Mouse (Mus musculus) macrophage (primary cell): ENCODE data around the gene Chst11. TPM values are rescaled to one million over a fixed set of nuclear protein-coding genes. Genes with fewer than 3 reads are reported as not detected.

Source experiments
- H3K27ac ChIP-seq: fragments of 350-480 bp; formaldehyde crosslinking; 2 replicates; pipeline ENCODE4 v1.9.0; 2021
- H3K36me3 ChIP-seq: fragments of 350-480 bp; formaldehyde crosslinking; 2 replicates; pipeline ENCODE4 v1.9.0; 2021; ENCODE audit errors: inconsistent target
- H3K4me3 ChIP-seq: fragments of 350-480 bp; formaldehyde crosslinking; 2 replicates; pipeline ENCODE4 v1.9.0; 2021; ENCODE audit errors: inconsistent target
- H3K79me2 ChIP-seq: fragments of 350-480 bp; formaldehyde crosslinking; 2 replicates; pipeline ENCODE4 v1.9.0; 2021; ENCODE audit errors: inconsistent target
- WGBS: methylation state at CpG from one replicate; pipeline ENCODE4 v1.1.7; 2026; ENCODE audit warnings: inconsistent platforms; ENCODE audit not compliant: missing documents; 5-methylcytosine and 5-hydroxymethylcytosine counted together
- polyA plus RNA-seq: library from polyadenylated mRNA; stranded (reverse); fragments of 250-400 nt; gene quantifications from 3 replicates; pipeline ENCODE4 v1.2.4, GENCODE M21; 2018; ENCODE audit warnings: inconsistent platforms

Chst11 gene
- polyA plus RNA-seq, 1 experiment from 2014 or later, result 10.6 TPM

DNA sequence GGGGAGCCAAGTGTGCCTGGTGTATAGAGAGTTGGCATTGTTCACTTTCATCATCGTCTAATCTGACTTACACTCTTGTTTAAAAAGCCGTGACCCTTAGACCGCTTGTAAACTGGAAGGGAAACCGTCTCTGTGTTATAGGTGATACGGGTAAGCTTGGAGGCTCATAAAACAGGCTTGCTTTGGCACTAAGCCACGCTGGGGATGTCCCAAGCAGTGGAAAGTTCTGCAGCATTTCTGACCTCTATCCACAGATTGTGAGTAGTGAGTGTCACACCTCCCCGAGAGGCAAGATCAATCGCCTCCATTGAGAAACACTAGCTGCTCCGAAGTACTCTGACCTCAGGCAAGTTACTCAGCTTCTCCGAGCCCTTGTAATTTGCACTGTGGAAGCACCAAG lies 47.3 kb downstream of the Chst11 start:
- H3K4me3 ChIP-seq, result no peak overlapping the region
- no peak overlapping the region for H3K27ac ChIP-seq
- H3K36me3 ChIP-seq, result no peaks in the 10 kb centered on the region
- no peaks in the 10 kb centered on the region for H3K79me2 ChIP-seq
- WGBS, result 94% methylated on average over 10 of the region's 10 CpGs

DNA sequence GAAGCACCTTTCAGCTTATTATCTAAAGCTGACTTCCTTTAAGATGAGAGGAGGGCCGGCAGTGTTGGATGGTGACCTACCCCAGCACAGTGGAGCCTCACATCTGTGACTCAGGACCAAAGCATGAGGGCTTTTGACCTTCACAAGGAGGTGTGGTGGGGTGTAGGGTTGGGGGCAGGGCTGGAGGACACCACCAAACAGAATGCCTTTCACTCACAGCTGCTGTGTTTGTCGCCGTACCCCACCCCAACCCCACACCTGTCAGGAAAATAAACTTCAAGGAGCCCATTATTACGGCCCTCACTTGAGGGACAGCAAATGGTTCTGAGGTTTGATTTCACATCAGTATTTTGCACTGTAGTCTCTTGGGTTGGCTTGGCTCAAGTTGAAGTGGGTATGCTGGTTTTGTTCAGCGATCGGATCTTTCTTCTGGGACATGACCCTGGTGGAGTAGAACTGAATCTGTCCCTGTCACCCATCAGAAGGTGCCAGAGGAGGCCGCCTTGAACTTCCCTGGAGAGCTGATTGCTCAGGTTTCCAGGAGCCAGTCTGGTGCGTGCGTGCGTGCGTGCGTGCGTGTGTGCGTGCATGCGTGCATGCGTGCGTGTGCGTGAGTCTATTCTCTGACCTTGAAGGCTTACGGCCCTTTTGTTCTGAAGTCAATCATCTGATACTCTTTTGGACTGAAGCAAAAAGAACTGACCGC lies 51.2 kb downstream of the Chst11 start:
- no peak overlapping the region for H3K27ac ChIP-seq
- 98% methylated on average over 20 of the region's 20 CpGs for WGBS
- no peak overlapping the region for H3K4me3 ChIP-seq
- no peaks in the 10 kb centered on the region for H3K79me2 ChIP-seq
- H3K36me3 ChIP-seq, result no peaks in the 10 kb centered on the region

DNA sequence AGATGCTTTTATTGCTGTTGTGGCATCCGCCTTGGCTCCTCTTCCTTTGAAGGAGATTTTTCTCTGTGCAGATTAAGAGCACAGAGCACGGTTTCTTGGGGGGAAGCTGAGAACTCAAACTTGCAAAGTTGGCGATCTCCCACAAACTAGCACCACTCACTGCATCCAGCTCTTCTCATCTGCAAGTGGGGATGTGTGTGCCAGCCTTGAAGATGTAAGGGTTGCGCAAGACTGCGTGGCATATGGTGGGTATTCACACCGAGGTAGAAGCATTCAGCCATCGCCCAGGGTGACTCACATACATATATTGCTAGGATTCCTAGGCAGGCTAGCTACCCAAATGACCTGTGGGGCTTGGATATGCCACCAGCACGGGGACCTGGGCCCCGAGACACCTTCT lies 52.9 kb downstream of the Chst11 start:
- no peak overlapping the region for H3K27ac ChIP-seq
- 68% methylated on average over 9 of the region's 9 CpGs for WGBS
- H3K4me3 ChIP-seq, result no peak overlapping the region
- no peaks in the 10 kb centered on the region for H3K79me2 ChIP-seq
- no peaks in the 10 kb centered on the region for H3K36me3 ChIP-seq

DNA sequence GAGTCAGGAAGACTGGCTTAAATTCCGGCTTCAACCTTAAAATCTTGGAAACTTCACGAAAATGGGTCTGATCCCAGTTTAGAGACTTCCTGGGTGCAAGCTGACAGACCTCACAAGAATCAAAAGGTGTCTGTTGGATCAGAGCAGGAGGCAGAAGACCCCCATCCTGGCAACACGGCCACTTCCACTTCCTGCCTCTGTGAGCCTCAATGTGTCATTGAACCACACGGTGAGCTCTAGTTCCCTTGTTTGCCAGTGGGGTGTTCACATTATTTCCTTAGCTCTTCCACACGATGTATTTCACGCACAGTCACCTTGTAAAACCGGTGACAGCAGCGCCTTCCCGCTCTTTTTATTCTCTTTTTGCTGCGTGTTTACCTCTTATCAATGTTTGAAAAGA lies 54.1 kb downstream of the Chst11 start:
- H3K27ac ChIP-seq, result no peak overlapping the region
- no peak overlapping the region for H3K4me3 ChIP-seq
- 68% methylated on average over 10 of the region's 10 CpGs for WGBS
- no peaks in the 10 kb centered on the region for H3K36me3 ChIP-seq
- no peaks in the 10 kb centered on the region for H3K79me2 ChIP-seq

DNA sequence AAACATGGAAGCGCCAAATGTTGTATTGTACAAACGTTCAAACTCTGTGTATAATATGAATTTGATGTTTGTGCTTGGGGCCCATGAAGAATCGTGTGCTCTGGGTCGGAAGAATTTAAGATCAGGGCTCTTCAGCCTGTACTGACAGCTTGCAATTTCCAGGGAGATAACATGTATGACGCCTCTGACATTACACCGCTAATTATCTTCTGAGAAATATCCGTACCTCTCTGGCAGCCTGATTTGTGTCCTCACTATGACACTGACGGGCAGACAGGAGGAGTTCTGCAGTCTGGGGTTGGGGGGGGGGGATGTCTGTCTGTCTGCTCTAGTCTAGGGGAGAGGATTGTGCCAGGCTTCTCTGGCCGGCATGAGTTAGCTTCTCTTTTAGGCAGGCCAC lies 56.6 kb downstream of the Chst11 start:
- Histone ChIP-seq H3K36me3 (no peaks in the 10 kb centered on the region), H3K79me2 (no peaks in the 10 kb centered on the region), H3K27ac (no peak overlapping the region), H3K4me3 (no peak overlapping the region)
- 95% methylated on average over 7 of the region's 9 CpGs for WGBS

DNA sequence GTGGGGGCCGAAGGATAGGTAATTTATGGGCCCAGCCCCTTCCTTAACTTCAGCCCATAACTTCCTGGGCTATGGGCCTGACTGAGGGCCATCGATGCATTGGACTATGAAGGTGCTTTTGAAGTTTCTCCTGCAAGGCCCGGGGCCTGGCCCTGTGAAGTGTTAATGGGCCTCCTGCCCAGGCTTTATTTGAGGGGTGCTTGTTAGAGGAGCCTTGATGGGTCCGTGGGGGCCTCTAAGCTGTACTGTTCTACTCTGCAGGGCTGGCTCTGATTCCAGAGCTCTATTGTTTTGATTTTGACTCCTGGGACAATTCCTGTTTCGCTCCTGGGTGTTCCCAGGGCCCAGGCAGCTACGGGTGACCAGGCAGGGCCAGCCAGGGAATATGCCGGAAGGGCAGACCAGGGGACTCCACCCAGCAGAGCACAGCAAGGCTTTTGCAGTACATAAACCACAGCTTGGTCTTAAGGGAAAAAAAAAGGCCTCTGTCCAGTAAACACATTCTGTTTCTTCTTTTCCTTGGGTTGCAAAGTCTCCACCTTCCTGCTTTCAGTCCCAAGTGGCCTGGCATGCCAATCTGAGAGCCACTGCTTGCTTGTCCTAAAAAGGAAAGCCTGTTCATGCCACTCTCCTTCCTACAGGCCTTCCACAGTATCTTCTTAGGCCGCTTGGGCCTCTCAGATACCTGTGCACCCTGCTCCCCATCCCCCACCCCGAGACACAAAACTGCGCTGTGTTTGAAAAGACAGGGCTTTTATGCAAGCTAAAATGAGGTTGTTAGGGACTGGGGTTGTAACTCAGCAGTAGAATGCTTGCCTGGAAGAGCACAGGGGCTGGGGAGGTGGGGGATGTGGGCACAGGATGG lies 57.5 kb downstream of the Chst11 start:
- H3K27ac ChIP-seq, result no peak overlapping the region
- 85% methylated on average over 10 of the region's 10 CpGs for WGBS

DNA sequence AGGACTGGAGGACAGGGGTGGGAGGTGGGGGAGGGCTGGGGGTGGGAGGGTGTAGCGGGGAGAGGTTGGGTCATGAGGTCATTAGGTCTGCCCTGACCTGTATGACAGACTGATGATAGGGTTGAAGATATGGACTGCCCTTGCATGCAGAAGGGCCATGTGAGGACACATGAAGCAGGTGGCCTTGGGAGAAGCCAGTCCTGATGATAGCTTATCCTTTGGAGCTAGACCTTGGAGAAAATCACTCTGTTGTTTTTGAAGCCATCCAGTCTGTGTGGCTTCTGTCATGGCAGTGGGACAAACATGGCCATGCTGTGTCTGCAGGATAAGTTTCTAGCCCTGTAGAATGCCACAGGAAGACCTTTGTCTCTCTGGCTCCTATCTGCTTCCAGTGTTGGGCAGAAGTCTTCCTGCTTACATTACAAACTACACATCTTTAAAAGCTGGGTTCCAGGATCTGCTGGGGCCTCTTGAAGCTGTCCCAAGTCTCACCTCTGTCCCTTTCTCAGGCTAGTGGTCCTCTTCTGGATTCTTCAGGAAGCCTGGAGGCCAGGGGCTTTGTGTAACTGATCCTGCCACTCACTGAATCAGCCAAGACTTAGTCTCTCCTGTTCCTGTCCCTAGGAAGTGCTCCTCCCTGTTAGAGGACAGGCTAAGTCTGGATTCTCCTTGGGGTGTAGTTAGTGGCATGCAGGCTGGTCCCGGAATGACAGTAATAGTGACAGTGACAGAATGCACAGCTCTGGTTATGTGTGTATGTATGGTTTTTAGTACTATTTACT lies 58.4 kb downstream of the Chst11 start:
- WGBS, result 100% methylated on average over 2 of the region's 2 CpGs
- no peaks in the 10 kb centered on the region for H3K36me3 ChIP-seq
- no peak overlapping the region for H3K4me3 ChIP-seq
- no peak overlapping the region for H3K27ac ChIP-seq
- H3K79me2 ChIP-seq, result no peaks in the 10 kb centered on the region

More for the DNA sequence above, 57.5 kb downstream of the Chst11 start:
- no peak overlapping the region for H3K4me3 ChIP-seq
- no peaks in the 10 kb centered on the region for H3K79me2 ChIP-seq
- no peaks in the 10 kb centered on the region for H3K36me3 ChIP-seq

DNA sequence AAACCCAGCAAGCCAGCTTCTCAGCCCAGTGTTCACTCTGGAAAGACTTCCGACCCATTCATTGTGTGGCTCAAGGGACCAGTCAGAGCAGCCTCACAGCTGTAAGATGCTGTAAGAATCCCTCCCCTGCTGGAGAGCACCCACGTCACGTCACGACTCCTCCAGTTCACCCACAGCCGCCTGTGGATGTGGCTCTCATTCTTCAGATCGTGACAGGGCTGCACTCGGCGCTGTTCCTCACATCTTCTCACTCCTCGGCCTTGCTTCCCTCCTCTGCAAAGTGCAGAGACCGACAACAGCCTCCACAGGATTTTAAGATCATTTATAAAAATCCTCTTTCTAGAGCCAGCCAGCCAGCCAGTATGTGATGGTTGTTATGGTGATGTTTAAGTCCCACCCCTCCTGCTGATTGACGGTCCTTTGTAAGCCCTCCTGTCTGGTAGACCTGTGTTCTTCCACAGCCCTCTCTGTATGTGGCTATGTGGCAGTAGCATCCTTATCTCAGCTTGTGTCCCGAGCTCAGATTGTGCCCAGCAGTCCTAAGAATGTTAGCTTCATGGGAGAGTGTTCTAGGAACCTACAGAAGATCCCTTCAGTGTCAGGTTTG lies 64.0 kb downstream of the Chst11 start:
- Histone ChIP-seq H3K4me3 (no peak overlapping the region), H3K36me3 (no peaks in the 10 kb centered on the region), H3K27ac (no peak overlapping the region), H3K79me2 (no peaks in the 10 kb centered on the region)
- WGBS, result 94% methylated on average over 12 of the region's 12 CpGs

DNA sequence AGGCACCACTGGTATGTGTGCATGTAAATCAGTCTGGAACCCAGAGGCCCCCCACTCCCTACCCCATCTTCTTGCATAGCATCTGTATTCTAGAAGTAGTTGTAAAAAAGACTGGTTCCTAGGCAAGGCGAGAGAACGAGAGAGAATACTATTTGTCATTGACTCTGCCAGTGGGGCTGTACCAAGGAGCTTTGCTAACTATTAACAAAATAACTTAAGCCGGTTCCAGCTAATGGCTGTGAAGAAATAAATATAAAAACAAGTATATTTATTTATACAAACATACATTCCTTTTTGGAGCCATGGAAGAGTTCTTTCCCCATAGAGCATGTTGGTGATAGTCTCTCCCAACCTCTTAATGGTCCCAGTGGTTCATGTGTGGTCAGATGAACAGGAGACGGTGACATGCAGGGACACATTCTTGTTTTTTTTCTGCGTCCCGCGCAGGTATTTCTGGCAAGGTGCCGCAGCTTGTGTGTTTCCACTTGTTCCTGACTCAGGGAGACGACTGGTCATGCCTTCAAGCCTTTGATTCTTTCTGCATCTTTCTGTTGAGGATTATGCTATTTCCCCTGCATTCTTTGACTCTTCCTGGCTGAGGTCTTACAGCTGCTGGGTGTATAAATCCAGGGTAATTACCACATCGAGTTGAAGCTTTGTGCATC lies 68.7 kb downstream of the Chst11 start:
- Histone ChIP-seq H3K36me3 (no peaks in the 10 kb centered on the region), H3K27ac (no peak overlapping the region), H3K79me2 (no peaks in the 10 kb centered on the region), H3K4me3 (no peak overlapping the region)
- 89% methylated on average over 10 of the region's 10 CpGs for WGBS

DNA sequence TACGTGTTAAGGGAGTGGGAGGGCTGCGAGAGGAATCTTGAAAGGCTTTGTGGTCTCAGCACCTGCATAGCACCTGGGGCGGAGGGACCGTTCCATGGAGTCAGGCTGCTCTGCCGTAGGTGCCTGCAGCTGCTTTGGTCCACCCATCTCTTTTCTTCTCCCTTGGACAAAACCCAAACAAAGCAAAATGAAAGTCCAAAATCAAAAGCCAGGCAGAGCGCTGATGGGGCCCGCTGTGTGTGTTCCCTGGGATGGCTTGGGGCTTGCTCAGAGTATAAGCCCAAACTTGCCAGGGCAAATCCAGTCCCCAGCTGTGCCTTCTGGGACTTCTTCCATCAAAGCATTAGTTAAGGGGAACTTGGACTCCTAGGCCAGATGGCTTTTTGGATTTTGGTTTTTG lies 71.0 kb downstream of the Chst11 start:
- no peak overlapping the region for H3K4me3 ChIP-seq
- no peaks in the 10 kb centered on the region for H3K79me2 ChIP-seq
- 92% methylated on average over 7 of the region's 7 CpGs for WGBS
- no peaks in the 10 kb centered on the region for H3K36me3 ChIP-seq
- no peak overlapping the region for H3K27ac ChIP-seq

DNA sequence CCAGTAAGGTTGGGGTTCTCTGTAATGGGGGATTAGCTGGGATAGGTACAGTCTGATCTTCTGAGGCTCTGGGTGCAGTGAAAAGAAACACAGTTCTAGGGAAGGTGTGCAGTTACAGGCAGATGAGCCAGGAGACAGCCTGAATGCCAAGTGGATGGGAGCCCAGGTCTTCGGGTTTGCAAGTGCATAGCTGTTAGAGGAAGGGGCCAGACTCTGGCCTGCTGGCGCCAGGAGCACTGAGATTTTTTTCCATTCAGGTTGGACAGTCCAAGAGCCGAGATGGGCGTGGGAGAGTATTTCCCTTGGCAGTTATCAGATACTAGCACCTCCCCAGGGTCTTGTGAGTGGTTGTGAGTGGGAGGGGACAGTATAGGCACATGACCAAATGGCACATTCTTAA lies 71.6 kb downstream of the Chst11 start:
- WGBS, result 100% methylated on average over 4 of the region's 4 CpGs
- Histone ChIP-seq H3K79me2 (no peaks in the 10 kb centered on the region), H3K27ac (no peak overlapping the region), H3K36me3 (no peaks in the 10 kb centered on the region), H3K4me3 (no peak overlapping the region)

DNA sequence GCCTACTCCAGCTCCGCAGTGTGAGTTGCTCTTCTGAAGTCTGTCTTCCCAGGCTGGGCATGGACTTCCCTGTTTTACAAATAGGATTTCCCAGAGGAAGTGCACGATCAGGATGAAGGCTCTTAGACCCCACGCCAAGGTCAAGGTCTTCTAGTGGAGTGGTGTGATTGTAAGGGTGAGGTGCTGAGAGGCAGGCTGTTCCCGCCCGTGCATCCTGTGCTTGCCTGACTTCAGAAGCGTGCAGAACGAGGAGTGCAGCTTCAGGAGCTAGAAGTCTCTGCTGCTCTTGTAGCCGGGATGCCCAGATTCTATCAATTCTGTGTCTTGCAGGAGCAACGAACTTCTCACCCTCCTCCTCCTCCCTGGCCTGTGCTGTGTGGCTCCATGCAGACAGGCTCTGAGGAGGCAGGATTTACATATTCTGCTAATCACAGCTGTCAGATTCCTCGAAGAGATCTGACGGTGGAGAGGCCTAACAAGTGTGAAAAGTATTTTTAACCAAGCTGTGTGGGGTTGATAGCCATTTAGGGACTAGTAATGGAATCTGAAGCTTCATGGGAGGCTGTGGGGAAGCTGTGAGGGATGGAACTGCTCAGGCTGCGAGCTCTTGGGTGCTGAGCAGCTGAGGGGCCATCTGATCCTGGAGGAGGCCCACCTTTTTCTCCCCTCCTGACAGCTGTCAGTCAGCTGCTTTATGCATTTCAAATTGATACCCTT lies 74.9 kb downstream of the Chst11 start:
- Histone ChIP-seq H3K4me3 (no peak overlapping the region), H3K27ac (no peak overlapping the region), H3K79me2 (no peaks in the 10 kb centered on the region), H3K36me3 (no peaks in the 10 kb centered on the region)
- WGBS, result 85% methylated on average over 12 of the region's 12 CpGs

DNA sequence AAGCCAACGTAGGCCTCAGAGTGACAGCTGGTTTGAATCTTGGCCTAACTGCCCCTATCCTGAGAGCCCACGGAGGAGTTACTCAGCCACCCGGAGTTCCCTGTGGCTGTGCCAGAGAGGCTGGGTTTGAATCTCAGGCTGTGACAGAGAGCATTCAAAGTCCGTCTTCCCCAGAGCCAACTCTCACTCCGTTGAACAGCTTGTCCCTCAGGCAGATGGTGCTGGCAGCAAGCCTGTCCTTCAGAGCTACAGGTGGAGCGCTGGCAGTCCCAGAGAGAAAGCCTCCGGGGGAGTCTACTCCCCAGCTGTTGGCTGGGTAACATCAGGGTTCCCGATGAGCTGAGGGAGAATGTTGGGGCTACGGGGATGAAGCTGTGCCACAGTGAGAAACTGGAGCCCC lies 77.0 kb downstream of the Chst11 start:
- no peak overlapping the region for H3K27ac ChIP-seq
- no peaks in the 10 kb centered on the region for H3K36me3 ChIP-seq
- 93% methylated on average over 9 of the region's 9 CpGs for WGBS
- H3K79me2 ChIP-seq, result no peaks in the 10 kb centered on the region
- H3K4me3 ChIP-seq, result no peak overlapping the region
